Mouse (Mus musculus) heart, adult 11 months (tissue): ENCODE measurements around the gene Sigirr.

Source experiments
- DNase-seq: peaks from one replicate; pipeline ENCODE4 v3.0.0; 2022

Gene Sigirr

GRCm38 (mm10) chr7:141058601-141059341, 41.6 kb downstream of the Sigirr start:
- DNase-seq: no peak

DNA sequence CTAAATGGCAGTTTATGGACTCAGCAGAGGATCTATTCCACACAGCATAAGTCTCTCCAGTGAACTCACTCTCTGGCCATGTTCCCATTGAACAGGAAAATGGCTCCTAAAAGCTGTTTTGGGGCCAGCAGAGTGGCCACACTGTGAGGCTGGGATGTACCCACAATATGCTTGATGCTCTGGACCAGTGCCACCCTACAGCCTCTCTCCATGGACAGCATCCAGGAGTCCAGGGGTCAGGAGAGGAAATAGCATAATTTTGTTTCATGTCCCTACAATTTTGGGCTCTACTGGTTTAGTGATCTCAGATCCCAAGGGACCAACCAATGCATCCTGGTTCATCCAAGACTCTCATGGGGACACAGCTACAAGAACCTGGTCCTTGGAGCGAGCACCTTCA, 42.8 kb downstream of the Sigirr start:
- no peak for DNase-seq

GRCm38 (mm10) chr7:141056976-141057375, 43.4 kb downstream of the Sigirr start:
- no peak for DNase-seq

GRCm38 (mm10) chr7:141055785-141056184, 44.6 kb downstream of the Sigirr start:
- DNase-seq: no peak

GRCm38 (mm10) chr7:141052421-141052820, 48.0 kb downstream of the Sigirr start:
- no peak for DNase-seq

DNA sequence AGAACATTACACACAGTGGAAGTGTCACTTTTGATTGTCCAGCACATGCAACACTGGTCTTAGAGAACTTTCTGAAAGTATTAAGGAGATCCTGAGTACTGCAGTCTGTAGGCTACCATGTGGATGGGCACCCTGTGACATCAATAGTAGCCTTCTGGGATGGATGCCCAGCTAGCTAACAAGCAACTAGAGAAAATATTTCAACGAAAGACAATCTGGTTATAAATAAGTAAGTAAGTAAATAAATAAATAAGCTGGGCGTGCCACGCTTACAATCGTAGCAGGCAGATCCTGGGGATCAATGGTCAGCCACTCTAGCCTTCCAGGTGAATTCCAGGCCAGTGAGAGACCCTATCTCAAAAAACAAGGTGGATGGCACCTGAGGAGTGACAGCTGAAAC, 48.4 kb downstream of the Sigirr start:
- DNase-seq: no peak

GRCm38 (mm10) chr7:141051060-141051685, 49.2 kb downstream of the Sigirr start:
- DNase-seq: peak; percentile 87

DNA sequence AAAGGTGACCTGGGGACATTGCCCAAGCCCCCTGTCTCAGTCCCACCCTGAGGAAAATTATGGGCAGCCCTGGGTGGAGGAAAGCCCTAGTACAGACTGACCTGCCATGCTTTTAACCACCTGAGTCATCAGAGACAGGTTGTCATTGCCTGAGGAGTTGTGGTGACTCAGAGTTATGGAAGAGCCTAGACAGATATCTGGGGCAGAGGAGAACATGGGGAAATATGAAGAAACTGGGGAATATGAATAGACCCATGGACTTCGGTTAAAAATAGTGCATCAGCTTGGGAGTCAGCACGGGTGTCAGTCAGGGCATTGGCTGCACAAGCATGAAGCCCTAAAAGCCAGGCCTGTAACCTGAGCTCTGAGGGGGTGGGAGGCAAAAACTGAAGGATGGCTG, 51.0 kb downstream of the Sigirr start:
- peak; percentile 83 for DNase-seq

- peak; percentile 99 for DNase-seq
Observed at GRCm38 (mm10) chr7:141048226-141049218, 51.9 kb downstream of the Sigirr start.

DNA sequence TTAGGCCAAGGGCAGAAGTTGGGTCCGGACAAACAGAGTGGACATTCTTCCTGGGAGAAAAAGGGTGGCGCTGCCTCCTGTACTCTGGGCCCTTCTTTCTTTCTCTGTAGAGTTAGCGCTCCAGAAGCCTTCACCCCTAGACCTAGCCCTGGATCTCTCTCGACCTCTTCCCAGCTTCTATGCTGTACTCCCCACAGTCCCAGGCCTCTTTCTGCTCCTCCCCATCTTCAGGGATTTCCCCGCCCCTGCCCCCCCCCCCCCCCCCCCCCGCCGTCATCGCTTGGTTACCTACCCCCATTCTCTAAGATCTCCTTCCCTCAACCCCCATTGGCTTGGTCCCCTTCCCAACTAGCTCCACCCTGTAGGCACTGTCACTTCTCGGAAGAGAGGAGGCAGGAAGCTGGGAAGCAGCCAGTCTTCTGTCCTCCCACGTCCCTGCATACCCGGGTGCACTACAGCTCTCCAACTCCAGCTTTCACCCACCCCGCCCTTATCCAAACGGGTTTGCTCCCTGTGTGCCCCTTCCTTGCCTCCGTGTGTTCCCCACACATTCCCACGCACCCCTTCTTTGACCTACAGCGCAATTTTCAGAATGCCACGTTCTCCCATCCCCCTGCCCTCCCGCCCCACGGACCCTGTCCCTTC, 52.7 kb downstream of the Sigirr start:
- DNase-seq: peak; percentile 99

DNA sequence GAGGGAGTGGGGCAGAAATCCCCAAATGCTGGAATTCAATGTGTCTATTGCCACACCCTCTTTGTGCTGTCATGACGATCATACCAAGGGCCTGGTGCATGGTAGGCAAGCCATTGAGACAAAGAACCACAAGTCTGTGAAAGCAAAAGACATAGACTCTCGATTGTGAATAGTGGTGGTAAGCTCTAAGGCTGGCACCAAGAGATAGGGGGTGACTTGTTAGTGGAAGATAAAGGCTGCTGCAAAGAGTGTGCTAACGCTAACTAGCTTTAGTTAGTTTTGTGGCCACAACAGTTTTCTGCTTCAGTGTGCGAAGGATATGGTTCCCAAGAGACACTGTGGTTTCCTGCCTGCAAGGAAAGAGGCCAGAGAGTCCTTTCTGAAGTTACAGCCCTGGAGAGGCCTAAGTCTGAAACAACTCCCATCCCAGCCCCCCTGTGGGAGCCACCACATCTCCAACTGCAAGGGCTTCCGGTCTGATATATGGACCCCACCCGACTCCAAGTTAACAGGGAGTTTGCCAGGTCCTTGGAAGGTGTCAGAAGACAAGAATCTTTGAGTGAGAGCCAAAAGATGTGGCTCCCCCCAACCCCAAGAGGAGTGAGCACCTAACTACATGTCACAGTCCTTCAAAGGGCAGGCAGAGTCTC, 53.3 kb downstream of the Sigirr start:
- DNase-seq: peak; percentile 98

DNA sequence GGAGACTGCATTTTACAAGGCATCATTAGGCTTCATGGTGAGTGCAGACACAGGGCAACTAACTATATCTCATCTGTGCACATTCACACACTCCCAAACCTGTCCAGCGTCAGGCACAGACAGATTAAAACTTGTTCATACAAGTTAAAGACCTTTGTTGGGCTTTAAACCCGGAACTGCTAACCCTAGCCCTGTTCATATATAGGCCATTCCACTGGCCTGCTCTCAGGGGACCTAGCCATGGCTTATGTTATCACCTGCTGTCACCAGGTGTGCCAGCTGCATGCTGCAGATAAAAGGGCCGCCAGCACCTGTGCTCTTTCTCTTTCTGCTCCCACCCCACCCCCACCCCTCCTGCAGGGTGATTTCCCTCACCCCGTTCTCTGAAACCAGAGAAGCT, 57.8 kb downstream of the Sigirr start:
- DNase-seq: peak; percentile 83

GRCm38 (mm10) chr7:141041661-141042060, 58.7 kb downstream of the Sigirr start:
- DNase-seq: peak; percentile 99
